Mouse (Mus musculus): ENCODE data around the gene Ppm1b. TPM values are rescaled to one million over a fixed set of nuclear protein-coding genes. Genes with fewer than 3 reads are reported as not detected.
A peak's percentile ranks its signal among the peaks of the same experiment; 100 is the strongest.
"Not testable (repeated sequence)": the region's sequence is repeated elsewhere in the genome, so short reads cannot be mapped to it uniquely, and the experiment has no call there.

Ppm1b gene
- 100 to 1,000 TPM; 140 to 145 TPM for total RNA-seq (2021)
- long read RNA-seq, experiment 1, transcript Ppm1b-202 (6 exons, 3,323 nt): major isoform, 133 of 217 reads
- long read RNA-seq, experiment 1, transcript Ppm1b-201 (6 exons, 2,670 nt): minor isoform, 65 of 217 reads
- long read RNA-seq, experiment 1, partial matches to known transcripts: 6 of 217 reads
- long read RNA-seq, experiment 1, other reads (novel, unspliced or antisense): 12 of 217 reads
- long read RNA-seq, experiment 2, transcript Ppm1b-201 (6 exons, 2,670 nt): minor isoform, 52 of 159 reads
- long read RNA-seq, experiment 2, transcript Ppm1b-202 (6 exons, 3,323 nt): major isoform, 94 of 159 reads
- long read RNA-seq, experiment 2, partial matches to known transcripts: 5 of 159 reads
- long read RNA-seq, experiment 2, other reads (novel, unspliced or antisense): 7 of 159 reads

DNA sequence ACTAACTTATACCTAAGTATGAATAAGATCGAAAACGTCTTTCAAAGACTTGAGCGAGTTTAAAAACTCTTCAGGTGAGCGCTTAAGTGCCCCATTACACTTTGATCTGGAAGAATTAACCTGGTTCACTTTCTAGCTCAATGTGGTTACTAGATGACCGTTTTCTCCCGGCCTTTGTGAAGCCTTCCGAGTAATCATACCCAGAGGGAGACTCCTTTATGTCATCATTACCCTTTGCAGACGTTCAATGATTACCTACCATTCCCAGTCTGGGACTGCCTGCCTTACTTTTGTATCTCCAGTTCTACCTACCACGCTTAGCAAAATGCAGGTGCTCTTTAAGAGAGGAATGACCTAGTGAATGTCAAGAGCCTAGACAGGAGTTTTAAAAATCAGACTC is at the start of gene Ppm1b:
Gene Ppm1b, plus strand, starts transcription at position 301 of the 400 bp plus-strand sequence.
- no peak for DNase-seq (ENCODE audit: low spot score in 2 of 2)

- no peak for DNase-seq (ENCODE audit: low spot score in 2 of 2)
Measured at GRCm38 (mm10) chr17:84921666-84922376, 34.7 kb upstream of the Ppm1b start.

DNA sequence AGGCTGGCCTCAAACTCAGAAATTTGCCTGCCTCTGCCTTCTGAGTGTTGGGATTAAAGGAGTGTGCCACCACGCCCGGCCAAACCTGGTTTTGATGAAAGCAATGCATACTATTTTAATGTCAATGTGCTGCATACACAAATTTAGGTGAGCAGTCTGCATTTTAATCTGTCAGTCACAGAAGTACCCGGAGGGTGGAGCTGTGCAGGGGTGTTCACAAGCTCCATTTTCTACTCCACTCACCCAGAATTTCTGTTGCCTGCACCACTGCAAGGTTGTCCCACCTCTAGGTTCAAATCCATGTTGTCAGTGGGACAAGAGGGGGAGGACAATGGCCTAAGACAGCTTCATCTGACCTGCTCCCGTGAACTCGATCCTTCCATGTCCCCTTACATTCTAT is 31.8 kb upstream of the Ppm1b start:
- no peak for DNase-seq (ENCODE audit: low spot score in 2 of 2)

- DNase-seq (ENCODE audit: low spot score in 2 of 2): no peak
Measured at GRCm38 (mm10) chr17:84926233-84926632, 30.3 kb upstream of the Ppm1b start.

DNA sequence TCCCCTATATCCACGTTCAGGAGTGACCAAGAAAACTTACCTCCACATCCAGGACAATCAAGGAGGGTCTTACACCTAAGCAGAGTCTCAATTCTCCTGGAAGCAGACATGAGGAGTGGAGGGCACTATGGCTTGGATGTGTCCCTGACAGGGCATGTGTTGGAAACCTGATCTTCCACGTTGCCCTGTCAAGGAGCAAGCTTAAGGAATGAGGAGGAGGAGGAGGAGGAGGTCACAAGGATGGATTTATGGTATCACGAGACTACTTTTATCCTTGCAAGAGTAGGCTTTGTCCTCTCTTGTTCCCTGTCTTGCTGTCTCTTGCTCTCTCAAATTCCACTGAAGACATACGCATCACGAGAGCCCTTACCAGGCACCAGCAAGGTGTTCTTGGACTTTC is 29.0 kb upstream of the Ppm1b start:
- no peak for DNase-seq (ENCODE audit: low spot score in 2 of 2)

DNA sequence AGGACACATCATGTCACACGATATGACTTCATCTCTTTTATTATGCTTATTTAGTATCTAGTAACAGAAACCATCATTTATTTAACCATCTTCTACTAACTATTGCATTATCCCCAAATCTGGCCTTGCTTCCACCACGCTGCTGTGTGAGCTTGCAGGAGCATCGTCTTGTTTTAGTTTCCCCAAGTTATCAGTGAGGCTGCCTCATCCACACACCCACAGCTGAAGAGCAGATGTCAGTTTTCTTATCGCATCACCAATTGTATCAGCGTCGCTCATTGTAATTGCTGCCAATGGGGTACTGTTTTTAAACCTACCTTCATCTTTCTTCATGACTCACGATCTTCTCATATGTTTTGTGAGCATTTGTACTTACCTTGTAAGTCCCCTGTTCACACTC is 23.6 kb upstream of the Ppm1b start:
- no peak for DNase-seq (ENCODE audit: low spot score in 2 of 2)

DNA sequence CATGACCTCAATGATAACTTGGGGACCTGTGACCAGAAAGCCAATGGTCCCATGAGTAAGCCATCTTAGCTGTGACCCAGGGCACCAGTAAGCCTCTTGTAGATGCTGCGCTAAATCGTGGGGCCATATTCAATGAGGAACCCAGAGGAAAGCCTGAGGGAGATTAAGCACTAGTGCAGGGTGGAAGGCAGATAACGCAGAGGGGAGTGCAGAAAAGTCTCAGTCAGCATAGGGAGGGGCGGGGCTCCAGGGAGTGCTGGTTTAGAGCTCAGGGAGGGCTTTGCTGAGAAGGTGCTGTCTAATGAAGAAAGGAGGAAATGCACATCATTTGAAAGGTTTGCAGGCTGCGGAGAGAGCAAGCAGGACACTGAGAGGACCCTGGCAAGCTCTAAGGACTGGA is 22.6 kb upstream of the Ppm1b start:
- DNase-seq (ENCODE audit: low spot score in 2 of 2): no peak

- DNase-seq (ENCODE audit: low spot score in 2 of 2): not testable (repeated sequence)
Measured at GRCm38 (mm10) chr17:84935620-84936019, 20.9 kb upstream of the Ppm1b start.

GRCm38 (mm10) chr17:84936301-84936700 is 20.2 kb upstream of the Ppm1b start:
- DNase-seq (ENCODE audit: low spot score in 2 of 2): no peak

DNA sequence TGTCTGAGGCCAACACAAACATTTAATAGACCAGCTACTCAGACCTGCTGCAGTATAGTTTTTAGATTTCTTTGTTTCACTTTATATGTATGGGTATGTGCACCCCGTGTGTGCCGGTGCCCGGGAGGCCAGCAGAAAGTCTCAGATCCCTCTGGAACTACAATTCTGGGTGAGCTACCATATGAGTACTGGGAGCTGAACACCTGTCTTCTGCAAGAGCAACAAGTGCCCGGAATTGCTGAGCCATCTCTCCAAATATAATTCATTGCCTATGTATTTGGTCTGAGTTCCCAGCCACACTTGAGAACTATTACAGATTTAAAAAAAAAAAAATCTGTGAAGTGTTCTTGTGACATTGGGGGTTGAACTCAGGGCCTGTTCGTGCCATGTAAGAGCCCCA is 19.7 kb upstream of the Ppm1b start:
- DNase-seq (ENCODE audit: low spot score in 2 of 2): no peak

GRCm38 (mm10) chr17:84937220-84937619 is 19.3 kb upstream of the Ppm1b start:
- DNase-seq (ENCODE audit: low spot score in 2 of 2): no peak

DNA sequence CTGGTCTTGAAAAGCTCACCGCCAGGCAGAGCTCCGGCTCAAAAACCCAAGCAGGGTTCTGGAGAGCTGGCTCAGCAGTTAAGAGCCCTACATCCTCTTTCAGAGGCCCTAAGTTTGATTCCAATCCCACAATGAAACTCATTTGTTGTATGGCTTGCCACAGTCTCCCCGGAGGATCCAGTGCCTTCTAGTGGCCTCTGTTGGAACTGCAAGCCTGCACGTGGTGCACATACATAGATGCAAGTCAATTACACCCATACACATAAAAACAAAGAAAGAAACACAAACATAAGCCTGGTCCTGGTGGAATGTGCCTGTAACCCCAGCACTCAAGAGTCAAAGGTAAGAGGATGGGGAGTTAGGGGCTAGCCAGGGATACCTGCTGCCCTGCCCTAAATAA is 18.3 kb upstream of the Ppm1b start:
- DNase-seq (ENCODE audit: low spot score in 2 of 2): no peak

DNA sequence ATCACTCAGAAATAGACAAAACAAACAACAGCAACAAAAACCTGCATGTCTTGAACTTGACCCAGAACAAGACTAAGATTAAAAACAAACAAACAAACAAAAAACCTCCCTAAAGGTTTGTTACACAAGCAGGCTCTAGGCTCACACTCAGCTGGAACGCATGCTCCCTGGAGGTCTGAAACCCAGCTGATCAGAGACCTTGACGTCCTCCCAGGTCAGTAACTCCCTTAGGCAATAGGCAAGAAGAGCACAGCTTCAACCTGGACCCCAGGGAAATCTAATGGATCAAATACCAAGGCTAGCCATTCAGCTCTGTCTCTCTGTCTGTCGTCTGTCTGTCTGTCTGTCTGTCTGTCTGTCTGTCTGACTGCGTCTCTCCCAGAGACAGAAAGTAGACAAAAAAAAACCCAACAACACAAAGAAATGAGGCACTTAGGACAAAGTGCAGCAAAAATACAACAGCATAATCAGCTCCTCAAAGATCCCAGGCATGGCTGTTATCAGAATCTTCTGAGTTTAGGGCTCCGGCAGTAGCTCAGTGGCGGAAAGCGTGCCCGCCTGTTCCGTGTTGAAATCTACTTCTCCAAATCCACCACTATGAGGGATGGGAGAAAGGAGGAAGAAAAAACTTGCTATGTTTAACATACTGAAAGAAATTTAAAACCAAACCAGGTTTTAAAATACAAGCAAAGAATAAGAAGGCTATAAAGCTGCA is 16.4 kb upstream of the Ppm1b start:
- DNase-seq (ENCODE audit: low spot score in 2 of 2): no peak

GRCm38 (mm10) chr17:84941291-84941868 is 15.2 kb upstream of the Ppm1b start:
- DNase-seq (ENCODE audit: low spot score in 2 of 2): no peak

DNA sequence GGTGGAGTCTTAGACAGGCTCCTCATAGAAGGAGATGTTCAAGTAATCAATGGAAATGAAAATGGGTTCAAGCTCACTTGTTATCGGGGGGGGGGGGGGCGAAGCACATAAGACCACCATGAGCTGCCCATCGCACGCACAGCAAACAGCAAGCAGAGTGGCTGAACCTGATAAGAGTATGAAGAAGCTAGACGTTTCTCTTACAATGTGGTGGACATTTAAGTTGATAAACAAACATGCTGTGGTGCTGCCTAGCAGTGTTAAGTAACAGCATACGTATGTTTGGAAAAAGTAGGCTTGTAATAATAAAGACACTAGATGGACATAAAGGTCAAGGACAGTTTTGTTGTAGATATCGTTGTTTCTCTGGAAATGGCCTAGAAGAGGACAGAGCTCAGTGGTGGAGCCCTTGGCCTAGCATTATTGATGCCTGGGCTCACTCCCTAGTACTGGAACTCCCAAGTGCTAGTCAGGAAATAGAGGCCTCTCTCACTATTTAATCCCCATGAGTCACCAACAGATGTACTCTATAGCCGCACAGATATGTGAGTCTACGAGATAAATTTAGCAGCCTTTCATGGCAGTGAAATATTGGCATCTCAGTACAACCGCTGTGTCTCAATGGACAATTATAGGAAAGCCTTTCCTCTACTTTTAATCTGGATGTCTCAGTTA is 14.0 kb upstream of the Ppm1b start:
- DNase-seq (ENCODE audit: low spot score in 2 of 2): no peak

GRCm38 (mm10) chr17:84943033-84943393 is 13.5 kb upstream of the Ppm1b start:
- no peak for DNase-seq (ENCODE audit: low spot score in 2 of 2)

DNA sequence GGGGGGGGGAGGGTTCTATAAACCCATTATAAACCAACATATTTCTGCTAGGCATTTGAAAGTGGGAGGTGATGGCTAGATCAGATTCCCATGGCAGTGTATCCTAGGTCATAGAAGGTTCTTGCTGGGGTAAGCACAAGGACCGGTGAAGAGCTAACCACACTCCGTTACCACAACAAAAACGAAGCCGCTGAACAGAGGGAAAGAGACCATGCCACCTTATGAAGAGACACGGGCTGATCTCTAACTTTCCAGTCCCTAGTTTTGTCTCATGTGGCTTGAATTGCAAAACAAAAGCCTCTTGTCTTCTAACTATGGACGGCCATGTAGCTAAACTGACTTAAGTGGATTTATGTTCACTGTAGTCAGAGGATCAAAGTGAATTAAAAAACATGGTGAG is 12.2 kb upstream of the Ppm1b start:
- DNase-seq (ENCODE audit: low spot score in 2 of 2): no peak

GRCm38 (mm10) chr17:84952521-84952920 is 4.0 kb upstream of the Ppm1b start:
- no peak for DNase-seq (ENCODE audit: low spot score in 2 of 2)

DNA sequence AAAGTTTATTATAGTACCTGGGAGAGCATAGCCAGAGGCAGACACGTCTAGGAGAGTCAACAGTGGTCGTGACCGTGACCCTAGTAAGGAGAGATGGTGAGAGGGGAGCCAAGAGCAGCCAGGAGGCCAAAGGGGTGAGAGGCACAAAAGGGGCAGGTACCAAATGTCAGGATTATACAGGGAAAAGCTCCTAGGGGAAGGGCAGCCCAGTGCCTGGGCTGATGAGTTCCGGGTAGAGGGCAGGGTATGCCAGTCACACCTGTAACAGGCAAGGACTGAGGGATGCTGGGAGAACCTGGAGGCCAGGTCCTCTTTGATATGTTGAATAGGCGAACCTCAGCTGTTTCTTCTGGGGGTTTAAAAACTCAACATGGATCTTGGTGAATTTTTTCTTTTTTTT is 2.8 kb upstream of the Ppm1b start:
- DNase-seq (ENCODE audit: low spot score in 2 of 2): no peak

DNA sequence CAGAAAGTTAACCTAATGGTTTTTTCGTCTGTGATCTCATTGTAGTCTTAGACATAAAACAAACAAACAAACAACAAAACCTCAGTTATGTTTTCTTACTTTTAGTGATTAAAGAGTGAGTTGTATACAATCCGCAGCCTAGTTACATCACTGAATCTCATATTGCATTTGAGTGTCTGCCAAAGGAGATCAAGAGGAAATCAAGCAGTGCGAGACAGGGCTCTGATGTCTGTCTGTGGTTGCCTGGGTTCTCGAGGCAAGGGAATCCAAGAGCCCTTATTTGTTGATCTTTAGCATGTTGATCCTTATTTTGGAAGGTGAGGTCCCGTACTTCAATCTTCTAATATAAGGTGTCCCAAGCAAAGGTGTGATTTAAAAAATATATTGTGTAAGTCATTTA is 1.7 kb upstream of the Ppm1b start:
- no peak for DNase-seq (ENCODE audit: low spot score in 2 of 2)

DNA sequence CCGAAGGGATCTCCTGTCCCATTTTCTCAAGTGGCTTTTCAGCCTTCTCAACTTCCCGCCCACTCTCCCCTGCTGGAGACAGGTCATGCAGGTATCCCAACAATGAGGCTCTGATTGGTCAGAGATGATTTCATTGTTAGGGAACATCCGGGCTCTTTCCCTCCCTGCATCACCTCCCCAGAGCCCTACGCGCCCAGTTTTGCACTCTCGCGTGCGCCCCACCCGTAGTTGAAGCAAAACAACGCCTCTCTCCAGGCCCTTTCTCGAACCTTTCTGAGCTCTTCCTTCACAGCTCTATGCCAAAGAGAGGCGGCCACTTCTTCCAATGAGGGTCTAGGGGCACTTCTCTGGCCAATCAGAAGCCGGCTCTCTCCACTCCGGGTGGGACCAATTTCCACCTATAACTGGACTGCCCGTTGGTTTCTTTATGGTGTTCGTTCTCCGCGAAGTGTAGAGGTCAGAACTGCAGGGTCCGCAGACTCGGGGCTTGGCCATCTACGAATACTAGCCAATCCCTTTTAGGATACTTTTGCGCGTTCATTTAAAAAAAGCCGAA is 468 bp downstream of the Ppm1b start:
- peak; percentile 77 to 90 for DNase-seq (ENCODE audit: low spot score in 2 of 2)

Data from left cerebral cortex, adult 18-20 months (tissue).